Mouse (Mus musculus) lung, postnatal 0 days (tissue): ENCODE results near the gene Tsku.

Experiments used
- CTCF ChIP-seq: IDR thresholded peaks from 2 replicates; pipeline ENCODE4 v1.5.1; 2016; ENCODE audit warnings: antibody characterized with exemption, mild to moderate bottlenecking
- EP300 ChIP-seq: IDR thresholded peaks from 2 replicates; pipeline ENCODE4 v1.6.1; 2016; ENCODE audit warnings: antibody characterized with exemption, mild to moderate bottlenecking, control low read depth

DNA sequence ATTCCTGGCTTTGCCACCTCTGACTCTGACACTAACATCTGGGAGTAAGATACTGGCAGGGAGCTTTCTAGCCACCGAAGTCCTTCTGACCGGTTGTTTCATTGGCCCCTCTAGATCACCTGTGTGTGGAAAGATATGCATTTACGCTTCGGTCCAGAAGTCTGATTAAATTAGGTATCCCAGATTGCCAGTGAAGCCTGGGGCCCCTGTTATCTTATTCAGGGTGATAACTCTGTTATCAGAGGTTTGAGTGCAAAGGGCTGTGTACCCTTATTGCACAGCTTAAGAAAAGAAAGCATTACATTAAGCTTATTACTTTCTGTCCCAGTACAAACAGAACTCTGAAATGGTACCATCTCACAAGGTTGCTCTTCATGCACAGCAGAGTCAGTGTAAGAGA is 18.1 kb upstream of the Tsku start:
- no peak for TF ChIP-seq CTCF
- TF ChIP-seq EP300: no peak
